Mouse (Mus musculus) cerebellum, adult 2 months (tissue): Measurements from ENCODE around the gene Zfp90. TPM values are rescaled to one million over a fixed set of nuclear protein-coding genes. Genes with fewer than 3 reads are reported as not detected.

Source experiments
- DNase-seq, 2 experiments: peaks; one replicate each; pipeline ENCODE4 v3.0.0; 2021
- H3K27ac ChIP-seq: fragments of 200-500 bp; 2 replicates; pipeline ENCODE4 v1.5.1; 2012; ENCODE audit warnings: low read length, control low read depth, inconsistent platforms; ENCODE audit not compliant: insufficient read depth
- H3K27me3 ChIP-seq: fragments of 200-500 bp; 2 replicates; pipeline ENCODE4 v1.6.1; 2012; ENCODE audit warnings: inconsistent platforms, mild to moderate bottlenecking, low read length, moderate library complexity; ENCODE audit not compliant: control insufficient read depth, insufficient read depth
- H3K4me1 ChIP-seq: fragments of 200-500 bp; 2 replicates; pipeline ENCODE4 v1.6.1; 2011; ENCODE audit warnings: low read length; ENCODE audit not compliant: control insufficient read depth, insufficient read depth
- H3K4me3 ChIP-seq: fragments of 200-500 bp; replicated peaks from 2 replicates; pipeline ENCODE3; 2011; ENCODE audit warnings: mild to moderate bottlenecking, low read depth, low read length, control low read depth; ENCODE audit not compliant: insufficient read depth
- CTCF ChIP-seq: fragments of 200-500 bp; IDR thresholded peaks from 2 replicates; pipeline ENCODE4 v1.5.1; 2011; ENCODE audit warnings: low read depth, mild to moderate bottlenecking, control low read depth, low read length, moderate library complexity, borderline replicate concordance; ENCODE audit not compliant: insufficient read depth
- POLR2A ChIP-seq: fragments of 200-500 bp; IDR thresholded peaks from 2 replicates; pipeline ENCODE4 v1.6.1; 2011; ENCODE audit warnings: low read length, control low read depth, borderline replicate concordance; ENCODE audit not compliant: insufficient read depth
- WGBS: fragments of 180-500 bp; shearing (Covaris S2); methylation state at CpG from one replicate; pipeline ENCODE4 v1.1.7; 2018; 5-methylcytosine and 5-hydroxymethylcytosine counted together
- polyA plus RNA-seq: library from polyadenylated mRNA; depleted of rRNA; stranded (reverse); fragments of >200 nt; gene quantifications from 2 replicates; pipeline ENCODE4 v1.2.3, GENCODE M21; 2012; rRNA removed

The Zfp90 gene
- polyA plus RNA-seq, 1 experiment: 13.5 TPM

DNA sequence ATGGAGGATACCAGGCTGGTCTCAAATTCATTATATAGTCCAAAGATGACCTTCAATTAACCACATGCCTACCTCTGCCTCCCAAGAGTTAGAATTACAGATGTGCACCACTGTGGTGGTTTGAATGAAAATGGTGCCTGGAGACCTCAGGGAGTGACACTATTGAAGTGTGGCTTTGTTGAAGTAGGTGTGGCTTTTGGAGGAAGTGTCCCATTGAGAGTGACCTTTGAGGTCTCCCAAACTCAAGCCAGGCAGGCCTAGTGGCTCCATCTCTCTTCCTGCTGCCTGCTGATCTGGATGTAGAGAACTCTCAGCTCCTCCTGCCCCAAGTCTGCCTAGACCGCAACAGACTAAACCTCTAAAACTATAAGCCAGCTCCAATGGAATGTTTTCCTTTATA is 27.6 kb downstream of the Zfp90 start:
- no peak for DNase-seq
- TF ChIP-seq CTCF (no peak), POLR2A (no peak)
- Histone ChIP-seq H3K27me3 (no peaks in the 10 kb centered on the region), H3K4me1 (no peaks in the 10 kb centered on the region), H3K27ac (no peak overlapping the region), H3K4me3 (no peak overlapping the region)
- 91% methylated on average over 1 of the region's 1 CpGs for WGBS

DNA sequence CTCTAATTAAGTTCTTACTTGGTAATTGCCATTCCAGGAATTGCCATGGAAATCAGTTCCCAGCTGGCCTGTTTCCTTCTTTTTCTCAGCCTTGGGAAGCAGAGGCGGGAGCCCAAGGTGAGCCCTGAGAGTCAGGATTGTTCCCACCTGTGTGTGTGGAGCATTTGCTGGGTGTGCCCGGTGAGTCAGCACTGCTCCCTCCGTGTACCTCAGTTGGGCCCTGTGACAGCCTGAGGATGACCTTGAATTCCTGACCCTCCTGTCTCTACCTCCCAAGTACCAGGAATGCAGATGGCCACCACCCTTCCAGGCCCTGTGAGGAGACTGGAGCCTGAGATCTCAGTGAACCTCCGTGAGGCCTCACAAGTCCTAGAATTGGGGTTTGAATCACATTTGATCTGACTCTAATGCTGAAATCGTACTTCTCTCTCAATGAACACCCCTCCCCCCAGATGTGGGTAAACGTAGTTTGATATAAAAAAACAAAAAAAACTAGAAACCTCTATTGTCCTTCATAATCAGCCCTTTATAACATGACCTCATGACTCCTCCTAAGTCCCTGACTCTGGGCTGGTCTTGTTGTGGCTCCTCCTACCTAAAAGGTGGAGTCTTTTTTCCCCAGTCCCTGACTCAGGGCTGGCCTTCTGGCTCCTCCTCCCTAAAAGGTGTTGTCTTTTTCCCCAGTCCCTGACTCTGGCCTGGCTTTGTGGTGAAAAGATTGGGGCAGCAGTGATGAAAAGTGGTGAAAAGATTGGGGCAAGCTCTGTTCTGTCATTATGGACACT is 36.4 kb downstream of the Zfp90 start:
- no peaks in the 10 kb centered on the region for H3K4me1 ChIP-seq
- H3K27ac ChIP-seq: no peak overlapping the region
- 74% methylated on average over 6 of the region's 6 CpGs for WGBS
- TF ChIP-seq POLR2A: no peak
- no peak for TF ChIP-seq CTCF
- H3K27me3 ChIP-seq: no peaks in the 10 kb centered on the region
- no peak overlapping the region for H3K4me3 ChIP-seq
- DNase-seq: no peak

DNA sequence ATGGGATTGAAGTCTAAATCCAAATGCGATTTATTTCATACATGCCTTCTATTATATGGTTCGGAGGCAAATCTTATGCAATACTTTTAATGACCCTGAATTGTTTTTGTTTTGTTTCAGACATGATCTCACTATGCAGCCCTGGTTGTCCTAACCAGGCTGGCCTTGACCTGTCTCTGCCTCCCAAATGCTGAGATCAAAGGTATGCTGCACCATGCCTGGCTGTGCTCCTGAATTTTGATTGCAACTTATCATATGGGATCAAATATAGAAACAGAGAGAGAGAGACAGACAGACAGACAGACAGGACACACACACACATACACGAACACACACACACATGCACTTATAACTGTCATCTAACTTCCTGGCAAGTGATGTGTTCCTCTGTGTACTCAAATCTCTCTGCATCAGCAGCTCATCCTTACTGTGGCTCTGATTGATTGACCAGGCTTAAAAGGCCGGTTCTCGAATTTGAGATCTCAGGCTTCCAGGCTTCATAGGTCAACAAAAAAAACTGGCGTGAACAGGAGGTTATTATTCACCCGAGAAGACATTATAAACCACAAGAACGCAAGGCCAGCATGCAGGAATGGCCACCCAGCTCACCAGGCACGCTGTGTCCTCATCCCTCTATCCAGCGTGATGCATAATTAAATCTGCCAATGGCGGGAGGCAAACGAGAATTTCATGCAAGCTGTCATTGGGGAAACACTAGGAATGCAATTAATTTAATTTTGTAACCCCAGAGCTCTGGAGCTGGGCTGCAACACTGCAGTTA is 37.8 kb downstream of the Zfp90 start:
- Histone ChIP-seq H3K27ac (no peak overlapping the region), H3K4me1 (no peaks in the 10 kb centered on the region), H3K4me3 (no peak overlapping the region), H3K27me3 (no peaks in the 10 kb centered on the region)
- DNase-seq: no peak
- 56% methylated on average over 12 of the region's 12 CpGs for WGBS
- TF ChIP-seq POLR2A (no peak), CTCF (no peak)

DNA sequence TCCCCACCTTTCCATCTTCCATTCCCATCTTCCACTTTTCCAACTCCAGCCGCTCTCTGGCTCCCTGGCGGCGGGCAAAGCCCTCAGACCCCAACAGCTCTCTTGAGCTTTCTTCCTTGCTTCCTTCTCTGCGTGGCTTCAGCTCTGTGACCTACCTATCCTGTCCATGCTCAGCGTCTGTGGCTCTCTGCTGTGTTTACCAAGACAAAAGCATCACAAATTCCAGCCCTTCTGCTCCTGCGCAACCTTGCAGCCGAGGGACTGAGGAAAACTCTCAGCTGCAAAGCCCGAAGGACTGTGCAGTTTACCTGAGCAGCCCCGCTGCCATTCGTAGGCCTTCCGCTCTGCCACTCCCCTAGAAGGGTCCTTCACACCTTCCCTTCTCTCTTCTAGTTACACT is 38.9 kb downstream of the Zfp90 start:
- TF ChIP-seq POLR2A (no peak), CTCF (no peak)
- Histone ChIP-seq H3K4me3 (no peak overlapping the region), H3K27ac (no peak overlapping the region), H3K4me1 (no peaks in the 10 kb centered on the region), H3K27me3 (no peaks in the 10 kb centered on the region)
- 78% methylated on average over 11 of the region's 11 CpGs for WGBS
- no peak for DNase-seq

DNA sequence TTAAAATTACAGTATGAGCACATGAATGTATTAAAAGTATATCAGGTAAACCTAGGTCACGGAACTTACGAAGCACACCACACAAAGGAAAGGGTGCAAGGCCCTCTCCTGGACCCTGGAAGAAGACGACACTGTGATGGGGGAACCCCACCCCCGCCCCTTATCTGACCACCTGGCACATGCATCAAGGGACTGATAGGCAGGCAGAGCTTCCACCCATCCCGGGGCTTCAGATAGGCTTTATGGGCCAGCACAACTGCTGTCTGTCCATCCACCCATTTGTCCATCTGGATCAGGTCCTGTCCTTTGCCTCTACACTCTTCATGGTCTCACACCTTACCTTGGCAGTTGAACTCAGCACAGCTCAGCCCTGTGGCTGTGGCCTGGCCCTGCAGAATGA is 47.0 kb downstream of the Zfp90 start:
- no peak for DNase-seq
- no peak overlapping the region for H3K27ac ChIP-seq
- no peaks in the 10 kb centered on the region for H3K4me1 ChIP-seq
- H3K27me3 ChIP-seq: no peaks in the 10 kb centered on the region
- WGBS: 73% methylated on average over 5 of the region's 5 CpGs
- no peak overlapping the region for H3K4me3 ChIP-seq
- TF ChIP-seq CTCF (no peak), POLR2A (no peak)

DNA sequence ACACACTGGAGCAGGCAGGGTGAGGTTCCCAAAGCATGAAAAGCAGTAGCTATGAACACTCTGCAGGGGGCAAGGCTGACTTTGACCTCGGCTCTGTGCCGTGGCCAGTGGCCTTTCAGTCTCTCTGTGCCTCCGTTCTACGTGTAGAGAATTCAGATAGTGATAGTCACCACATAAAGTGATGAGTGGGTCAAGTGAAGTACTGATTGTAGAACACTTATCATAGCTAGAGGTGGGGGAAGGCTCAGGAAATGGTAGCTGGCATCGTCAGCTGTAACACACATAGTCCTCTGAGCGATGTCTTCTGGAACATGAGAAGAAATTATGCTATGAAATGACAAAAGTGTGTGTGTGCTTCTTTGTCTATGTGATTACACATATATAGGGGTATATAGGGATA is 48.7 kb downstream of the Zfp90 start:
- 60% methylated on average over 6 of the region's 6 CpGs for WGBS
- no peaks in the 10 kb centered on the region for H3K27me3 ChIP-seq
- no peaks in the 10 kb centered on the region for H3K4me1 ChIP-seq

DNA sequence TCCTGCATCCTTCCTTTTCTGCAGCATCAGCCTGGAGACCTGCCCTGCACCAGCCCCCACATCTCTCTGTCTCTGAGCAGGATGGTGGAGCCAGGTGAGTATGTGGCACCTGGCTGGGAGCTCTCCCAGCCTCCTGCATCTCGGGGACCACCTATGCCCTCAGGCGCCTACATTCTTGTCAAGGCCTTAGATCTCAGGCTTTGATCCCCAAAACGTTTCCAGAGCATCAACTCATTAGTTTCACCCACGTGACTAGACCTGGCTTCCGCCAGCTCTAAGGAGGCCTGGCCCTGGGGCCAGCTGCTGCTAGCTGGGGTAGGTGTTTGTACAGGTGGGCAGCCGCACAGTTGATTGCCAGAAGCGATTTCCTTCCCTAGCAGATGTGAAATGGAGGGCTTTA is 54.4 kb downstream of the Zfp90 start:
- no peaks in the 10 kb centered on the region for H3K4me1 ChIP-seq
- TF ChIP-seq POLR2A (no peak), CTCF (no peak)
- 69% methylated on average over 7 of the region's 7 CpGs for WGBS
- no peak for DNase-seq
- H3K27me3 ChIP-seq: no peaks in the 10 kb centered on the region
- H3K4me3 ChIP-seq: no peak overlapping the region
- H3K27ac ChIP-seq: no peak overlapping the region

More for the DNA sequence above, 48.7 kb downstream of the Zfp90 start:
- no peak overlapping the region for H3K4me3 ChIP-seq
- no peak for DNase-seq
- TF ChIP-seq POLR2A (no peak), CTCF (no peak)
- H3K27ac ChIP-seq: no peak overlapping the region

DNA sequence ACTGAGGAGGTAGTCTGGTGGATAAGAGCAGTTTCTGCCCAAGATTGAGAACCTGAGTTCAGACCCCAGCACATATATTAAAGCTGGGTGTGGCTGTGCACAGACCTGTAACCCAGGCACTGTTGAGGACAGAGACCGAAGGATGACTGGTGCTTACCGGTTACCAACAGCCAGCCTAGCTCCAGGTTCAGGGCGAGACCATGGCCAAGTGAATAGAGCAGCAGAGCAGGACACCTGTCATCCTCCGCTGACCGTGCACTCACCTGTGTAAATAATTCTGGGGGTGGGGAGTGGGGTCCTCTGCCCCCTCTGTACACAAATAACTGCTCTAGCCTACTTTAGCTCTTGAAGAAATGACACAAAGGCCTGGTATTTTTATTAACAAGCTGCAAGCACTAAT is 58.9 kb downstream of the Zfp90 start:
- DNase-seq: no peak
- no peak overlapping the region for H3K4me3 ChIP-seq
- no peak overlapping the region for H3K27ac ChIP-seq
- H3K27me3 ChIP-seq: no peaks in the 10 kb centered on the region
- no peaks in the 10 kb centered on the region for H3K4me1 ChIP-seq
- TF ChIP-seq POLR2A: no peak
- no peak for TF ChIP-seq CTCF
- WGBS: 85% methylated on average over 5 of the region's 5 CpGs

Other genes starting within 250 kb of the Zfp90 start
- 25.4 and 25.8 TPM in 2 replicates for gene Slc7a6, start 246.5 kb upstream of the Zfp90 start, polyA plus RNA-seq
- gene Slc7a6os, start 204.4 kb upstream of the Zfp90 start, polyA plus RNA-seq: 31.6 and 33.7 TPM in 2 replicates
- 36.0 and 36.1 TPM in 2 replicates for gene Prmt7, start 204.4 kb upstream of the Zfp90 start, polyA plus RNA-seq
- gene Smpd3, start 77.3 kb upstream of the Zfp90 start, polyA plus RNA-seq: 8.7 and 9.2 TPM in 2 replicates
- gene 6030452D12Rik, start 85.2 kb downstream of the Zfp90 start, polyA plus RNA-seq: not detected in 2 replicates
- gene Cdh3, start 95.6 kb downstream of the Zfp90 start, polyA plus RNA-seq: 0.64 and 0.93 TPM in 2 replicates
- gene Gm10073, start 158.1 kb downstream of the Zfp90 start, polyA plus RNA-seq: 35.6 and 40.9 TPM in 2 replicates
- 3.1 and 4.1 TPM in 2 replicates for gene Cdh1, start 188.0 kb downstream of the Zfp90 start, polyA plus RNA-seq